Mouse (Mus musculus): ENCODE measurements around the gene Ldlrad3.

Gene Ldlrad3

DNA sequence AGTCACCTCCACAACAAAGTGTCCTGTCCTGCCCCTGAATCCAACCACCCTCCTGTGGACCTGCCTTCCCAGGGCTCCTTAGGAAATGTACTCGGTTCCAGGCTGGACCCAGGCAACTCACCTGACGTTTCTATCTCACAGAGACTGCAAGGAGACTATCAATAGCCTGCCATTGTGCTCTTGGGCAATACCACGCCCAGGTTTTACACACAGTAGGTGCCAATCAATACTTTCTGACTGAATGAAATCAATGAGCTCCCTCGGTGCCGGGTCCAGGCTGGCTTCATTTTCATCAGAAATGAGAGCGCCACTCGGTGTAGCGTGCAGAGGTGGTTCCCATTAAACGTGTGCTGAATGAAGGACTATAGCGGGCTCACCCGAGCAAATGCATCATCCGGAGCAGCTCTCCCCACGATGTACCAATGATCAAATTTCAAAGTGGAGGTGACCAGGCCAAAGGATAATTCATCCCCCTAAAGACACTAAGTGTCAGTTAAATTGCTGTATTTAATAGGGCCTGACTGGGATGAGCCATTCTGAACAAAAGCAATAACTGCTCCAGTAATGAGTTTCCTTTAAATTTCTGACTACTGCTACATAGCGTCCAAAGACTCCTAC is 43.4 kb downstream of the Ldlrad3 start:
- no peak for DNase-seq (ENCODE audit: low spot score)

DNA sequence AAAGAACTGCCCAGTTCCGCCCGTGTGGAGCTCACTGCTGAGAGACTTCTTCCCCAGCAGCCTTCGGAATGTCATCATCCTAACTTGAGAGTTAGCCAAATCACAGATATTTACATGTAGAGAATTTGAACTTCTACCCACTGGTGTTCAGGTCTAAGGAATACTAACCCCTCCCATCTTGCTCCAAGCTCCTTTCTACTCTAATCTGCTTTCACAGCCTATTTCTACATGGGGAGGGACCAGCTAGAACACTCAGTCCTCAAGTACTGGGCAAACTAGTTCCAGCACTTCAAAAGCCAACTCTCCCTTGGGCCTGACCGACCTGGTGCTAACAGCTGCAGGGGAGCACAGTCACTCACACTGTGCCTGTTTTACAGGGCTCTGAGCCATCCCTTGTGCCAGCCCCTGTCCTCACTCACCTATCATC is 44.0 kb downstream of the Ldlrad3 start:
- no peak for DNase-seq (ENCODE audit: low spot score)

DNA sequence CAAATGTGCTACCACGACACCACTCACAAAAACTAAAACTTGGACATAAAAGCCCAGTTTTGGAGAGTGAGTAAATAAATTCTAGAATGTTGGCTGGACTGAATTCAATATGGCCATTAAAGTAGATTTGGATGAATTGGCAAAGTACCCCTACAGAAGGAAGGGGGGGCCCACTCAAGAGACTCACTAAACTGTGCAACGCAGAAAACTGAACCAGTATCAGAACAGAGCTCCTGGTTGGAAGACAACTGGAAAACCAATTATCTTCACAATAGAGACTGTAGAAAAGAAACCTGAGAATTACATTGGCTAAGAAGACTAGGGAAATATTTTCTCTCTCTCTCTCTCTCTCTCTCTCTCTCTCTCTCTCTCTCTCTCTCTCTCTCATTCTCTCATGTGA is 45.0 kb downstream of the Ldlrad3 start:
- DNase-seq (ENCODE audit: low spot score), result no peak

- DNase-seq (ENCODE audit: low spot score), result peak; percentile 66
Observed at GRCm38 (mm10) chr2:102137922-102138321, 48.3 kb downstream of the Ldlrad3 start.

GRCm38 (mm10) chr2:102136184-102136583 is 50.0 kb downstream of the Ldlrad3 start:
- no peak for DNase-seq (ENCODE audit: low spot score)

- DNase-seq (ENCODE audit: low spot score), result peak; percentile 71
Observed at GRCm38 (mm10) chr2:102134510-102135262, 51.5 kb downstream of the Ldlrad3 start.

DNA sequence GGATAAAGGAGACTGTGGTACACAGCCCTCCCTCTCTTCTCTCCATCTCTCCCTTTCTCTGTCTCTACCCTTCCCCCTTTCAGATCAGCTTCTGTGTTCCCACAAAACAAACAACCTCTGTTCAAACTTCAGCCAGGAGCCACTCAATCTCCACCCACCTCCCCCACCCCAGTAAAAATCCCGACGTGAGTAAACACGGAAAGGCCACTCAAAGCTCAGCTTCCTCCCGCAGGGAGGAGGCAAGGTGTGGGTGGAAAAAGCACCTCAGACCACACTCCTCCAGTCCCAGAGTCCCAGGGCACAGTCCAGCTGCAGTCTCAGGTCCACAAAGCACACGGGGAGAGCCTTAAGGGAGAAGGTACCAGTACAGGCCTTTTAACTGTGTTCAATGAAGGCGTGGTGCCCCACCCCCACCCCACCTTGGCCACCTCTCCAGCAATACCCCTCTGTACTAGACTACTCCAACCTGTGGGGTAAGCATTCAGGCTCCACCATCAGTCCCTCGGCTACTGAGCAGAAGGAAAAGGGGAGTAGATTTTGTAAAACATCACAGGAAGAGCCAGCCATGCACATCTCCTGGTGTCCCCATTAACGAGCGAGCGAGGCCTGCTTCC is 53.1 kb downstream of the Ldlrad3 start:
- no peak for DNase-seq (ENCODE audit: low spot score)

GRCm38 (mm10) chr2:102130198-102130845 is 55.9 kb downstream of the Ldlrad3 start:
- peak; percentile 65 for DNase-seq (ENCODE audit: low spot score)

DNA sequence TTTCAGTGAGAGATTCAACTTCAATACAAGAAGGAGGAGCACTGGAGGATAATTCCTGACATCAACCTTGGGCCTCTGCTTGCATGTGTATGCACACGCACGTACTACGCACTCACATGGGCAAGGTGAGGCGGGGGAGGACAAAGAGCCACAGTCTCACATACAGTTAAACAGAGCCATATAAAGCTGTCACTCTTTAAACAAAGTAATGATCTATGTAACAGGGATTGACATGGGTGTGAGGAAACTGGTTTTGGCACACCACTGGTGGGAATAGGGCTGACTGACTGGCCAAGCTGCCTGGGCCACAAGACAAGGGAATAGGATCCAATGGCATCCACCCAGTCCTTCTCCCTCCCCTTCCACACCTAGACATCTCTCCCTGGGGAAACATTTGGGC is 57.0 kb downstream of the Ldlrad3 start:
- no peak for DNase-seq (ENCODE audit: low spot score)

DNA sequence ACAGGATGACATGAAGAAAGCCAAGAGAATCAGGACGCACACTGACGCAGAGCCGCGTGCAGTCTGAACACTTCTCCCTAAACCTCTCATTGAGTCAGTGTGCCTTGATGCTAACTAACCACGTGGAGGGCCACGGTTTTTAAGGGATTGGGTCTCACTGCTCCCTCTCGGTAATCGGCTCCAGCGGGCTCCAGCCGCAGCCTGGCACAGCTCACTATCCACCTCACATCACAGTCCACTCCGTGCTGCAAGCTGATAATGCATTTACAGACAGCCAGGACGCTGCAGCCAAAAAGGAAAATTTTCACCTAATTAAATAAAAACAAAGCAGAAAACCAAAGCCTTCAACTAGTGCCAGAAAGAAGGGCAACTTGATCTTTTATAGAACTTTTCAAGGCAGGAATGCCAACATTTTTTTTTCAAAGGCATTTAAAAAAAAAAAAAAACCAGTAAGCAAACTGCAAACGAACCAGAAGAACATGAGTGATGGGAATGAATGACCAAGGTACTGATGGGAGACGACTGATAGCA is 57.6 kb downstream of the Ldlrad3 start:
- DNase-seq (ENCODE audit: low spot score), result peak; percentile 44

DNA sequence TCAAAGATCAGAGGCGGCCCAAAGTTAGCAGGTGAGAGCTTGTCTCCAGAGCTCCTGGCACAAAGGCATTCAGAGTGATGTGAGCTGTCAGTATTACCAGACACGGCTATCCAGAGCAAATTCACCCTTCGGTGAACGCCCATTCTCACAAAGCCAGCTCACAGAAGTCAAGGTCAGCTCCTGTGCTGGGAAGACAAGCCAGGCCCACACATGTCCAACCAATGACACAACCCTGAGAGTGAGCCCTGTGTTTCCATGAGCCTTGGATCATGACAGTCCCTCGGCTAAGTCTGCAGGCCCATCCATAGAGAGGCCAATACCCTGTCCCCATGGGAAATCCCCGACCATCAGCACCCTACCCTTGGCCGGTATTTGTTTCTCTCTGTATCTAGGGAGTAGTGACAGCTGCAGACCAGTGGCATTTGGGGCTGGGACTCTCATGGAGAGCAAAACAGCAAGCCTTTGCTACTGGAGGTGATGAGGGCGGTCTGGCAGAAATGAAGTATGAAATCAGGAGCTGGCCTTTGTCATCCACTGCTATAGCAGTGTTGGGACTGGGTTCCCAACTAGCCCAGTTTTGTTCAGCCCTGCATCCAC is 58.3 kb downstream of the Ldlrad3 start:
- peak; percentile 37 for DNase-seq (ENCODE audit: low spot score)

GRCm38 (mm10) chr2:102127221-102127620 is 59.0 kb downstream of the Ldlrad3 start:
- no peak for DNase-seq (ENCODE audit: low spot score)

GRCm38 (mm10) chr2:102126076-102126475 is 60.1 kb downstream of the Ldlrad3 start:
- no peak for DNase-seq (ENCODE audit: low spot score)

DNA sequence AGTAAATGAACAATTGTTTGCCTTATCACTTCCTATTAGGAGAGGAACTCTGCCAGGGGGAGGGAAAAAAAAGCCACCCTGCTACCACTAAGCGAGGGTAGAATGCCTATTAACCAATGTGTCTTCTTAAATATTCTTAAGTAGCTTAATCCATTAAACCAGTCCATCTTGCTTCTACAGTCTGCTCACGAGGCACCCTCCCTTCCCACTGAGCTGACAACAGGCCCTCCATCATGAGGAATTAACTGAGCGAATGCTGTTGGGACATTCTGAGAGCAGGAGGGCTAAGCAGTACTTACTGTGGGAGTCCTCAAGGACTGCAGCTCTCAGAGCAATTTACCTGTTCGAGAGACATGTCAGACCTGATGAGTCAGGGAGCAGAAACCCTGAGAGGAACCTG is 61.1 kb downstream of the Ldlrad3 start:
- DNase-seq (ENCODE audit: low spot score), result no peak

- DNase-seq (ENCODE audit: low spot score), result no peak
Observed at GRCm38 (mm10) chr2:102122146-102122515, 64.1 kb downstream of the Ldlrad3 start.

- DNase-seq (ENCODE audit: low spot score), result no peak
Observed at GRCm38 (mm10) chr2:102121440-102122145, 64.6 kb downstream of the Ldlrad3 start.

GRCm38 (mm10) chr2:102119751-102120505 is 66.3 kb downstream of the Ldlrad3 start:
- peak; percentile 41 for DNase-seq (ENCODE audit: low spot score)

- DNase-seq (ENCODE audit: low spot score), result no peak
Observed at GRCm38 (mm10) chr2:102118988-102119460, 67.2 kb downstream of the Ldlrad3 start.

GRCm38 (mm10) chr2:102117402-102117760 is 68.8 kb downstream of the Ldlrad3 start:
- no peak for DNase-seq (ENCODE audit: low spot score)

DNA sequence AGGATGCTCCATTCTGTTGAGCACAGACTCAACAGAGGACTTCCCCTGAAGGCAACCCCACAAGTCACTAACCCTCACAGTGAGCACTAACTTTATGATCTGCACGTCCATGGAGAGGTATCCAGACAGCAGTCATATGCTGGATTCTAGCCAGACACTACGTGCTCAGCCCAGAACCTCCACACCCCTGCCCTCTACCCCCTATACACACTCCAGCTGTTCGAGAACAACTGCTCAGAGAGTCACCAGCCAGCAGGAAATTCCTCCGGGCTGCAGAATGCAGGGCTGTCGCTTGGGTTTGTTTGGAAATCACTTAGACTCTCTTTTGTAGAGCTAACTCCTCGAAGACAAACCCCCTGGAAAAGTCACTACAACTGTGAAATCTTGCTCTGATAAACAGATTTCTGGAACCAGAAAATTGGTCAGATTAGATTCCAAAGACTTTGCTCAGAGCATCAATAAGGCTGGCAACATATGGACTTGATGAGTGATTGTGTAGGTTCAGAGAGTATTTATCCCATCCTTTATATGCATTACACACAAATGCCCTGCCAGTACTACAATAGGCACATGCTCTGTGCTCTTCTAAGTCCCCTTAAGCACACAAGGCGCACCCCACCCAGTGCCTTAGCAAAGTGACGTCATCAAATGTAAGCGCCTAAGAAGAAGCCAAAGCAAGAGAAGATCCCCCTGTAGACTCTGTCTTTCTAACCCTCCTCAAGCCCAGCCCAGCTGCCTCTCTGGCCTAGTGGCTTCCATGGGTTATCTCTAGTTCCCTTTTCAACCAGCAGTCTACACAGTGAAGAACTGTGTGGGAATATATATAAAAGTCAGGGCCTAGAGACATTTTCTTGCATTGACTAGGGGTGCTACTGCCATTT is 69.4 kb downstream of the Ldlrad3 start:
- no peak for DNase-seq (ENCODE audit: low spot score)

Data from MN1 (cell line).